Mouse (Mus musculus) right cerebral cortex, postnatal 36 days (tissue): Measurements from ENCODE around the gene Olfr671.
"Not testable (repeated sequence)": the region's sequence is repeated elsewhere in the genome, so short reads cannot be mapped to it uniquely, and the experiment has no call there.

Source experiments
- DNase-seq, 2 experiments: peaks; one replicate each; pipeline ENCODE4 v3.0.0; 2022; ENCODE audit warnings: low spot score in 2 of 2, mixed read lengths in 1 of 2

Gene Olfr671

GRCm38 (mm10) chr7:104979026-104979425 is at the start of gene Olfr671:
Gene Olfr671 (minus strand): TSS chr7:104979126.
- DNase-seq: no peak

GRCm38 (mm10) chr7:105028360-105028759 is 49.4 kb upstream of the Olfr671 start, which contains the start of gene Olfr675:
Gene Olfr675 (minus strand): TSS chr7:105028460.
- DNase-seq: no peak

DNA sequence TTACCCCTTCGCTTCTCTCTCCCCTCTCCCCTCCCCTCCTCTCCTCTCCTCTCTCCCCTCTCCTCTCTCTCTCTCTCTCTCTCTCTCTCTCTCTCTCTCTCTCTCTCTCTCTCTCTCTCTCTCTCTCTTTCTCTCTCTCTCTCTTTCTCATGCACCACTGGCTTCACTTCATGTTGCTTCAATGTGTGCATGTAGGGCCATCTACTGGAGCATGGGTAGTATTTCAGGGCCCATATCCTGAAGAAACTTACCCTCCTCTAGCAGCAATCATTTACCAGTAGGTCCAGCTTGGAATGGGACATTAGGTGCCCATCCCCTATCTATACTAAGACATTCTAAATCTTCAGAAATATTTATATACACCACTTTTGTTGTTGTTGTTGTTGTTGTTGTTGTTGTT is 43.6 kb upstream of the Olfr671 start:
- no peak for DNase-seq

DNA sequence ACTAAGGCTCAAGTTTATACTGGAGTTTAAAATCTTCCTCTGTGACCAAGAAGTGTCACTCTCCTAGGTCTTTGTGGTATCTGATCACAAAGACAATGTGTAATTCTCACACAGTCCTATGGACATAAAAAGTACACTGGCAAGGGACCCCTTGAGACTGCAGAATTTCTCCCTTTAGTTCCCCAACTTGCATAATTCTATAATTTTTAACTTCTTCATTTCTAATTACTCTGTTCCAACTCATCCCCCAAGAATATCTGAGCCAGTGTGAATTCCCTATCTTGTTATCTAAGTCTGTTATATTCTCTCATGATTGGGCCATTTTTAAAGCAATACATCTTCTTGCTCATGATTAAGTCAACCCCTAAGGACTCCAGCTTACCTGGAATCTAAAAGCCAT is 23.0 kb upstream of the Olfr671 start, which contains the start of gene Olfr672:
Gene Olfr672 (minus strand): TSS at position 101 of the 400 bp plus-strand sequence.
- DNase-seq: no peak

GRCm38 (mm10) chr7:104972507-104972906 is 6.4 kb downstream of the Olfr671 start:
- DNase-seq: not testable (repeated sequence)

DNA sequence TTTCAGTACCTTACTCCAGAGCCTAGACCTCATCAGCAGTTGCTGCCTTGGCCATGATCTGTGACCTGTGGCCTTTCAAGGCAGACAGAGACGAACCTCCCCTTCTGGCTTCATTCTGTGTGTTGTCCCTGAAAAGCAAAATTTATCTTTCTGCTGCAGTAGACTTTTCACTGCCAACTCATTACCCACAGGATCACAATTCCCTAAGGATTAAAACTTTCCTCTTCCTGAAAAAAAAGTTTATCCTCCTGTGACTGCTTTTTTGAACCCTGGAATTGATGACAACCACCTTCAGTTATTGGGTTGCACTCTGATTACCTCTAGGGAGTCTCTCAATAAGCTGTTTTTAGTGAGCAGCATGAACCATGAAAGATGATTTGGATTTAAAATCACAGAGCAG is 16.4 kb downstream of the Olfr671 start, which contains the start of gene Olfr670:
Gene Olfr670 (minus strand): TSS at position 101 of the 400 bp plus-strand sequence.
- DNase-seq: no peak

DNA sequence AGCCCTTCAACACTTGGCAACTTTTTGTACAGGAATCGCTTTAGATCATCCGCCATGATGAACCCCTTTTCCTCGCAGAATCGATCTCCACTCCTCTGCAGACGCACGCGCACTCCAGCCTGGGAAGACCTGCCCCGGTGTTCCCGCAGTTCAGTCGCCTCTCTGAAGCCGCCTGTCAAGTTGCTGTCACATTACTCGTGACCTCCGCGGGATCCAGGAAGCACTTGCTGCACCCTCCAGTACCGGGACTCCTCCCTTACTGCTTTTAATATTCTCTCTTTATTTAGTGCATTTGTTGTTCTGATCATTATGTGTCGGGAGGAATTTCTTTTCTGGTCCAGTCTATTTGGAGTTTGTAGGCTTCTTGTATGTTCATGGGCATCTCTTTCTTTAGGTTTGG is 28.7 kb downstream of the Olfr671 start:
- not testable (repeated sequence) for DNase-seq

DNA sequence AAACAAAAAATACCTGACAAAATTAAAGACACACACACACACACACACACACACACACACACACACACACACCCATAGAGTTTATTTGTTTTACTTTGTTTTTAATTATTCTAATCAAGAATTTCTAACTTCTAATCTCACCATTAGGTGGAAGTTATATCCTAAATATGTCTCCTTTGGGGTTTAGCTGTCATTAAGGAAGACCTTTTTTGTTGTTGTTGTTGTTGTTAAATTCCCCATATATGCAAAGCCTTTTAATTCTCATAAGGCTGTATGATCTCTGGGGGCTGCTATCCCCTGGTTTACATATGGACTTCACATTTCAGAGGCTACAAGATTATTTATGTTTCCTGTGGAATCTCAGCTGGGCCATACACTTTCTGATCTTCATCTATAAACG is 45.0 kb downstream of the Olfr671 start, which contains the start of gene Olfr669:
Gene Olfr669 (plus strand): TSS at position 301 of the 400 bp plus-strand sequence.
- DNase-seq: no peak

GRCm38 (mm10) chr7:104927957-104928356 is 51.0 kb downstream of the Olfr671 start, which contains the start of gene Olfr668:
Gene Olfr668 (minus strand): TSS chr7:104928057.
- no peak for DNase-seq
